Mouse (Mus musculus) myocyte (in vitro differentiated cells): Measurements from ENCODE around the gene Cmbl. TPM values are rescaled to one million over a fixed set of nuclear protein-coding genes. Genes with fewer than 3 reads are reported as not detected.

ENCODE experiments used
- H3K27me3 ChIP-seq: one replicate; pipeline ENCODE4 v1.6.1; 2011; ENCODE audit not compliant: control insufficient read depth, insufficient read depth, insufficient read length
- H3K36me3 ChIP-seq: one replicate; pipeline ENCODE4 v1.6.1; 2011; ENCODE audit not compliant: control insufficient read depth, insufficient read depth
- H3K4me2 ChIP-seq: one replicate; pipeline ENCODE4 v1.6.1; 2011; ENCODE audit warnings: low read depth, control low read depth
- H3K4me3 ChIP-seq: one replicate; pipeline ENCODE4 v1.5.1; 2011; ENCODE audit warnings: mild to moderate bottlenecking, control low read depth, moderate library complexity
- H3K79me2 ChIP-seq: one replicate; pipeline ENCODE4 v1.6.1; 2011; ENCODE audit not compliant: control insufficient read depth, insufficient read depth
- H3ac ChIP-seq: one replicate; pipeline ENCODE4 v1.6.1; 2011; ENCODE audit not compliant: control insufficient read depth, insufficient read length
- CEBPB ChIP-seq: IDR thresholded peaks from 2 replicates; pipeline ENCODE4 v1.6.1; 2011; ENCODE audit warnings: mild to moderate bottlenecking, moderate library complexity; ENCODE audit not compliant: poor library complexity, insufficient read depth, severe bottlenecking
- E2F4 ChIP-seq: IDR thresholded peaks from one replicate; pipeline ENCODE4 v1.6.1; 2011; ENCODE audit warnings: mild to moderate bottlenecking, control low read depth, moderate library complexity; ENCODE audit not compliant: insufficient read depth
- MAX ChIP-seq: IDR thresholded peaks from one replicate; pipeline ENCODE4 v1.6.1; 2011; ENCODE audit warnings: low read depth, mild to moderate bottlenecking, control low read depth
- MYOD1 ChIP-seq, 3 experiments: IDR thresholded peaks; one replicate each; pipeline ENCODE4 v1.6.1; 2011; ENCODE audit warnings: control low read depth in 2 of 3, low read depth in 2 of 3, mild to moderate bottlenecking in 2 of 3, moderate library complexity in 1 of 3; ENCODE audit not compliant: insufficient read length in 2 of 3, control insufficient read depth in 1 of 3
- MYOG ChIP-seq, 3 experiments: IDR thresholded peaks; one replicate each; pipeline ENCODE4 v1.6.1; 2011; ENCODE audit warnings: control low read depth in 2 of 3, low read depth in 2 of 3, mild to moderate bottlenecking in 2 of 3; ENCODE audit not compliant: insufficient read length in 2 of 3, control insufficient read depth in 1 of 3, insufficient read depth in 1 of 3
- POLR2A ChIP-seq: IDR thresholded peaks from one replicate; pipeline ENCODE4 v1.6.1; 2011; ENCODE audit warnings: low read depth, mild to moderate bottlenecking, control low read depth, moderate library complexity; ENCODE audit not compliant: insufficient read length
- POLR2AphosphoS2 ChIP-seq: IDR thresholded peaks from one replicate; pipeline ENCODE4 v1.6.1; 2011; ENCODE audit warnings: low read depth, control low read depth; ENCODE audit not compliant: insufficient read length
- REST ChIP-seq: IDR thresholded peaks from one replicate; pipeline ENCODE4 v1.6.1; 2011; ENCODE audit warnings: mild to moderate bottlenecking, control low read depth, moderate library complexity; ENCODE audit not compliant: insufficient read depth, insufficient read length
- SRF ChIP-seq: IDR thresholded peaks from one replicate; pipeline ENCODE4 v1.6.1; 2011; ENCODE audit warnings: low read depth; ENCODE audit not compliant: control insufficient read depth, insufficient read length
- TCF12 ChIP-seq: IDR thresholded peaks from one replicate; pipeline ENCODE4 v1.6.1; 2011; ENCODE audit warnings: mild to moderate bottlenecking, control low read depth; ENCODE audit not compliant: poor library complexity, insufficient read depth, severe bottlenecking
- TCF3 ChIP-seq: IDR thresholded peaks from one replicate; pipeline ENCODE4 v1.6.1; 2011; ENCODE audit warnings: low read depth, control low read depth; ENCODE audit not compliant: insufficient read length
- USF1 ChIP-seq: IDR thresholded peaks from one replicate; pipeline ENCODE4 v1.6.1; 2011; ENCODE audit warnings: low read depth, mild to moderate bottlenecking, control low read depth, moderate library complexity
- polyA plus RNA-seq: library from polyadenylated mRNA; unstranded; fragments of >200 nt; fragmentation: generic; extraction: Trizol; gene quantifications from one replicate; pipeline ENCODE4 v1.2.1, GENCODE M21; 2012; ENCODE audit warnings: missing spikeins

Cmbl gene
- polyA plus RNA-seq, 1 experiment = 29.0 TPM

DNA sequence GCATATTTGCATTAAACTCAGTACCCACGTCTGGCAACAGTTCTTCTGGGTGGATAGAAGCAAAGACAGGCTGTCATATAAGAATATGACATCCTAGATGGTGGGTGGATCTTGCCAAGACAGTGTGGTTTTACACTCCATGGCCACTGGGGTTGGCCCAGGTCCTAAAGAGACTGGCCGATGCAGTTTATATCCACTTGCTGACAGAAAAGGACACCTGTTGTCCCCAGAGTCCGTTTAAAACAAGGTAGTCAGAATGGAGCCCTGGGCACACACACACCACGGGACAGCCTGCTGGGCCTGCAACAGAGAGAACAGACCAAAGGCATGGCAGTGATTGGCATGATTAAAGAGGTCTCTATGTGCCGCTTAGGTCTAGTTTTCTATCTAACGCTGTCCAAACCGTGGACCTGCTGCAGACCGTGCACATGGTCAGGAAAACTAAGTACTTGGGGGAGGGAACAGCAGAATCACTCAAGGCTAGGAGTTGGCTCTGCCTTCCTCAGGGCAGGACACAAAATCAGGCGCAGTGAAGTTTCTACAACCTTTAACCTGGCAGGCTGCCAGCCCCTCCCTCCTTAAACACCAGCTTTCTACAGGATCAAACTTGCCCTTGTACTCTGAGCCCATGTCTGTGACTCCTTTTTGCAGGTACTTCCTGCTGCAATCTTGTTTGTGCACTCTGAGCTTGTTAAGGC, 4.3 kb downstream of the Cmbl start:
- Histone ChIP-seq H3K27me3 (no peaks in the 10 kb centered on the region), H3K79me2 (no peaks in the 10 kb centered on the region), H3ac (no peak overlapping the region), H3K4me3 (peak overlapping the region; percentile 16), H3K4me2 (peak overlapping the region; percentile 91), H3K36me3 (no peaks in the 10 kb centered on the region)
- TF ChIP-seq MYOD1 (IDR thresholded peaks at IDR 0.05; ENCODE audit: control insufficient read depth in 1 of 3, insufficient read length in 2 of 3, low read depth in 2 of 3) (peak; percentile 89 to 98 (median 95)), SRF (peak; percentile 9), TCF12 (peak; percentile 59), USF1 (no peak), MYOG (IDR thresholded peaks at IDR 0.05; ENCODE audit: control insufficient read depth in 1 of 3, insufficient read depth in 1 of 3, insufficient read length in 2 of 3, low read depth in 2 of 3) (peak; percentile 65 to 89 (median 83))

DNA sequence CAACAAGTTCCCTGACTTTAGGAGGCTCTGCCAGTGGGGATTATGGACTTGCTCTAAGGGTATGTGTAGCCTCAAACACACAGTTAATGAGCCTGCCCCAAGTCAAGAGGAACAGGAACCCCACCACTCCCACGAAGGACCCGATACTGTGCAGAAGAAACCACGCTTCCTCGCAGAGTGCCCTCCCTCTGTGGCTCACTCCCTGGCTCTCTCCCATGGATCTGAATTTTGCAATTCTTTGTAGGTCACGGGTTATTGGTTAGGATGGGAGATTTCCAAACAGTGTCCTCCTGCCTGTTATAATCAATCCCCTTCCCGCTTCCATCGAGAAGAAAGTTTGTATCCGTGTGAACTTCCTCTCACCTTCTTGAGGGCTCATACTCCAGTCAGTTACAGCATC, 5.8 kb downstream of the Cmbl start:
- TF ChIP-seq TCF3 (no peak), POLR2AphosphoS2 (no peak), SRF (no peak), MYOG (IDR thresholded peaks at IDR 0.05; ENCODE audit: control insufficient read depth in 1 of 3, insufficient read depth in 1 of 3, insufficient read length in 2 of 3, low read depth in 2 of 3) (no peak), REST (no peak), USF1 (no peak), MAX (no peak), E2F4 (no peak), CEBPB (no peak), TCF12 (no peak), POLR2A (no peak), MYOD1 (IDR thresholded peaks at IDR 0.05; ENCODE audit: control insufficient read depth in 1 of 3, insufficient read length in 2 of 3, low read depth in 2 of 3) (no peak)
- Histone ChIP-seq H3K4me3 (no peak overlapping the region), H3K4me2 (no peak overlapping the region), H3ac (no peak overlapping the region), H3K36me3 (no peaks in the 10 kb centered on the region), H3K79me2 (no peaks in the 10 kb centered on the region), H3K27me3 (no peaks in the 10 kb centered on the region)

GRCm38 (mm10) chr15:31571906-31572722, 6.9 kb downstream of the Cmbl start:
- Histone ChIP-seq H3K36me3 (no peaks in the 10 kb centered on the region), H3K79me2 (no peaks in the 10 kb centered on the region), H3K27me3 (no peaks in the 10 kb centered on the region), H3ac (no peak overlapping the region), H3K4me3 (no peak overlapping the region), H3K4me2 (no peak overlapping the region)
- TF ChIP-seq MAX (no peak), MYOG (IDR thresholded peaks at IDR 0.05; ENCODE audit: control insufficient read depth in 1 of 3, insufficient read depth in 1 of 3, insufficient read length in 2 of 3, low read depth in 2 of 3) (no peak), REST (no peak), SRF (no peak), CEBPB (no peak), E2F4 (no peak), POLR2AphosphoS2 (no peak), TCF12 (no peak), MYOD1 (IDR thresholded peaks at IDR 0.05; ENCODE audit: control insufficient read depth in 1 of 3, insufficient read length in 2 of 3, low read depth in 2 of 3) (no peak), USF1 (no peak), TCF3 (no peak), POLR2A (no peak)

GRCm38 (mm10) chr15:31573287-31573686, 8.1 kb downstream of the Cmbl start:
- TF ChIP-seq MYOG (IDR thresholded peaks at IDR 0.05; ENCODE audit: control insufficient read depth in 1 of 3, insufficient read depth in 1 of 3, insufficient read length in 2 of 3, low read depth in 2 of 3) = no peak
- TF ChIP-seq REST = no peak
- TF ChIP-seq POLR2A = no peak
- TF ChIP-seq USF1 = no peak
- TF ChIP-seq MAX = no peak
- H3K36me3 ChIP-seq = no peaks in the 10 kb centered on the region
- H3K79me2 ChIP-seq = no peaks in the 10 kb centered on the region
- no peak overlapping the region for H3K4me2 ChIP-seq
- no peak overlapping the region for H3K4me3 ChIP-seq
- no peaks in the 10 kb centered on the region for H3K27me3 ChIP-seq
- H3ac ChIP-seq = no peak overlapping the region

DNA sequence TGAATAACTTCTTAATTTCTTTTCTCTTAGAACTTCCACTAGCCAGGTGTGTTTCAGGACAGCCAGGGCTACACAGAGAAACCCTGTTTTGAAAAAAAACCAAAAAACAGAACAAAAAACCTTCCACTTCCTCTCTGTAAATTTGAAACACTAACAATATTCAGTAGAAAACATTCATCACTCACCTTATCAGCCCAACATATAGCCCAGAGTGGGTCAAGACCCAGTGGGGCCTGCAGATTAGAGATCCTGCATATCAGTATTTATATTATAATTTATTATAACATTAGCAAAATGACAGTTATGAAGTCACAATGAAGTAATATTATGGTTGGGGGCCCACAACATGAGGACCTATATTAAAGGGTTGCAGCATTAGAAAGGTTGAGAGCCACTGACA, 8.5 kb downstream of the Cmbl start:
- H3ac ChIP-seq = no peak overlapping the region
- H3K36me3 ChIP-seq = no peaks in the 10 kb centered on the region
- TF ChIP-seq POLR2A (no peak), CEBPB (no peak), E2F4 (no peak), MYOD1 (IDR thresholded peaks at IDR 0.05; ENCODE audit: control insufficient read depth in 1 of 3, insufficient read length in 2 of 3, low read depth in 2 of 3) (no peak), TCF3 (no peak), POLR2AphosphoS2 (no peak), USF1 (no peak), REST (no peak), SRF (no peak), TCF12 (no peak), MAX (no peak), MYOG (IDR thresholded peaks at IDR 0.05; ENCODE audit: control insufficient read depth in 1 of 3, insufficient read depth in 1 of 3, insufficient read length in 2 of 3, low read depth in 2 of 3) (no peak)
- no peak overlapping the region for H3K4me2 ChIP-seq
- no peaks in the 10 kb centered on the region for H3K79me2 ChIP-seq
- no peaks in the 10 kb centered on the region for H3K27me3 ChIP-seq
- H3K4me3 ChIP-seq = no peak overlapping the region
